Mouse (Mus musculus): ENCODE results near the gene Zfp811. TPM values are rescaled to one million over a fixed set of nuclear protein-coding genes. Genes with fewer than 3 reads are reported as not detected.

Gene Zfp811
- polyA plus RNA-seq, 1 experiment from 2014 or later = 5.4 TPM

GRCm38 (mm10) chr17:32786944-32787343, 22.8 kb downstream of the Zfp811 start:
- no peak for ATAC-seq (ENCODE audit: insufficient number of reproducible peaks, insufficient read depth, low FRiP score, low read depth)

GRCm38 (mm10) chr17:32785656-32786055, 24.1 kb downstream of the Zfp811 start:
- no peaks in the 10 kb centered on the region for H3K27me3 ChIP-seq (ENCODE audit: control insufficient read depth, insufficient read depth, low read length)
- no peak overlapping the region for H3K27ac ChIP-seq (ENCODE audit: low read length)
- 81% methylated on average over 3 of the region's 3 CpGs for WGBS
- H3K4me3 ChIP-seq (ENCODE audit: low read depth, low read length) = no peak overlapping the region
- H3K9me3 ChIP-seq (ENCODE audit: control insufficient read depth, low read depth, low read length) = no peaks in the 10 kb centered on the region
- peaks cover 12% of the 10 kb centered on the region for H3K4me1 ChIP-seq (ENCODE audit: control insufficient read depth, insufficient read depth, low read length)
- H3K36me3 ChIP-seq (ENCODE audit: control insufficient read depth, insufficient read depth, low read length) = peaks cover 10% of the 10 kb centered on the region; the same call in 1 of the 2 replicates
- no peak; the same call in 1 of the 2 replicates for ATAC-seq (ENCODE audit: insufficient number of reproducible peaks, insufficient read depth, low FRiP score, low read depth)
- no peak overlapping the region for H3K4me2 ChIP-seq (replicated peaks; ENCODE audit: low read depth, low read length)
- H3K9ac ChIP-seq (replicated peaks; ENCODE audit: low read depth, low read length) = no peak overlapping the region

More at GRCm38 (mm10) chr17:32786944-32787343, 22.8 kb downstream of the Zfp811 start:
- H3K27ac ChIP-seq (ENCODE audit: low read length) = no peak overlapping the region
- peak overlapping the region; percentile 78 for H3K4me3 ChIP-seq (ENCODE audit: low read depth, low read length)
- H3K36me3 ChIP-seq (ENCODE audit: control insufficient read depth, insufficient read depth, low read length) = peaks cover 10% of the 10 kb centered on the region; the same call in 1 of the 2 replicates
- no peaks in the 10 kb centered on the region for H3K9me3 ChIP-seq (ENCODE audit: control insufficient read depth, low read depth, low read length)
- peaks cover 12% of the 10 kb centered on the region for H3K4me1 ChIP-seq (ENCODE audit: control insufficient read depth, insufficient read depth, low read length)
- H3K4me2 ChIP-seq (replicated peaks; ENCODE audit: low read depth, low read length) = peak overlapping the region; percentile 76
- WGBS = 57% methylated on average over 6 of the region's 6 CpGs
- H3K9ac ChIP-seq (replicated peaks; ENCODE audit: low read depth, low read length) = peak overlapping the region; percentile 91
- no peaks in the 10 kb centered on the region for H3K27me3 ChIP-seq (ENCODE audit: control insufficient read depth, insufficient read depth, low read length)

- H3K4me2 ChIP-seq (replicated peaks; ENCODE audit: low read depth, low read length) = no peak overlapping the region
- no peaks in the 10 kb centered on the region for H3K27me3 ChIP-seq (ENCODE audit: control insufficient read depth, insufficient read depth, low read length)
- no peaks in the 10 kb centered on the region for H3K9me3 ChIP-seq (ENCODE audit: control insufficient read depth, low read depth, low read length)
- H3K4me1 ChIP-seq (ENCODE audit: control insufficient read depth, insufficient read depth, low read length) = no peaks in the 10 kb centered on the region
- H3K4me3 ChIP-seq (ENCODE audit: low read depth, low read length) = no peak overlapping the region
- no peak overlapping the region for H3K27ac ChIP-seq (ENCODE audit: low read length)
- ATAC-seq (ENCODE audit: insufficient number of reproducible peaks, insufficient read depth, low FRiP score, low read depth) = no peak
- no peak overlapping the region for H3K9ac ChIP-seq (replicated peaks; ENCODE audit: low read depth, low read length)
- 91% methylated on average over 3 of the region's 3 CpGs for WGBS
- peaks cover 48% of the 10 kb centered on the region for H3K36me3 ChIP-seq (ENCODE audit: control insufficient read depth, insufficient read depth, low read length)
Measured at GRCm38 (mm10) chr17:32777564-32777963, 32.2 kb downstream of the Zfp811 start.

- Histone ChIP-seq H3K4me3 (ENCODE audit: low read depth, low read length) (no peak overlapping the region), H3K9me3 (ENCODE audit: control insufficient read depth, low read depth, low read length) (no peaks in the 10 kb centered on the region), H3K27me3 (ENCODE audit: control insufficient read depth, insufficient read depth, low read length) (no peaks in the 10 kb centered on the region), H3K4me2 (replicated peaks; ENCODE audit: low read depth, low read length) (no peak overlapping the region), H3K36me3 (ENCODE audit: control insufficient read depth, insufficient read depth, low read length) (peaks cover 64% of the 10 kb centered on the region), H3K4me1 (ENCODE audit: control insufficient read depth, insufficient read depth, low read length) (no peaks in the 10 kb centered on the region), H3K27ac (ENCODE audit: low read length) (no peak overlapping the region), H3K9ac (replicated peaks; ENCODE audit: low read depth, low read length) (no peak overlapping the region)
- 82% methylated on average over 1 of the region's 1 CpGs for WGBS
- ATAC-seq (ENCODE audit: insufficient number of reproducible peaks, insufficient read depth, low FRiP score, low read depth) = no peak
Measured at GRCm38 (mm10) chr17:32771213-32771612, 38.5 kb downstream of the Zfp811 start.

- WGBS = 93% methylated on average over 2 of the region's 2 CpGs
- Histone ChIP-seq H3K4me3 (ENCODE audit: low read depth, low read length) (no peak overlapping the region), H3K9me3 (ENCODE audit: control insufficient read depth, low read depth, low read length) (no peaks in the 10 kb centered on the region), H3K9ac (replicated peaks; ENCODE audit: low read depth, low read length) (no peak overlapping the region), H3K27me3 (ENCODE audit: control insufficient read depth, insufficient read depth, low read length) (no peaks in the 10 kb centered on the region), H3K36me3 (ENCODE audit: control insufficient read depth, insufficient read depth, low read length) (peaks cover 39% of the 10 kb centered on the region), H3K4me1 (ENCODE audit: control insufficient read depth, insufficient read depth, low read length) (no peaks in the 10 kb centered on the region), H3K27ac (ENCODE audit: low read length) (no peak overlapping the region), H3K4me2 (replicated peaks; ENCODE audit: low read depth, low read length) (no peak overlapping the region)
- ATAC-seq (ENCODE audit: insufficient number of reproducible peaks, insufficient read depth, low FRiP score, low read depth) = no peak
Measured at GRCm38 (mm10) chr17:32766422-32766821, 43.3 kb downstream of the Zfp811 start.

- no peak overlapping the region for H3K4me3 ChIP-seq (ENCODE audit: low read depth, low read length)
- no peak for ATAC-seq (ENCODE audit: insufficient number of reproducible peaks, insufficient read depth, low FRiP score, low read depth)
- no peaks in the 10 kb centered on the region for H3K9me3 ChIP-seq (ENCODE audit: control insufficient read depth, low read depth, low read length)
- H3K4me2 ChIP-seq (replicated peaks; ENCODE audit: low read depth, low read length) = no peak overlapping the region
- WGBS = 50% methylated on average over 5 of the region's 5 CpGs
- H3K4me1 ChIP-seq (ENCODE audit: control insufficient read depth, insufficient read depth, low read length) = no peaks in the 10 kb centered on the region
- no peak overlapping the region for H3K27ac ChIP-seq (ENCODE audit: low read length)
- H3K9ac ChIP-seq (replicated peaks; ENCODE audit: low read depth, low read length) = no peak overlapping the region
- no peaks in the 10 kb centered on the region for H3K27me3 ChIP-seq (ENCODE audit: control insufficient read depth, insufficient read depth, low read length)
- no peaks in the 10 kb centered on the region for H3K36me3 ChIP-seq (ENCODE audit: control insufficient read depth, insufficient read depth, low read length)
Measured at GRCm38 (mm10) chr17:32757331-32757730, 52.4 kb downstream of the Zfp811 start.

- H3K9me3 ChIP-seq (ENCODE audit: control insufficient read depth, low read depth, low read length) = no peaks in the 10 kb centered on the region
- WGBS = 8% methylated on average over 12 of the region's 12 CpGs
- no peak for ATAC-seq (ENCODE audit: insufficient number of reproducible peaks, insufficient read depth, low FRiP score, low read depth)
Measured at GRCm38 (mm10) chr17:32753634-32754033, 56.1 kb downstream of the Zfp811 start.

GRCm38 (mm10) chr17:32752813-32753360, 56.8 kb downstream of the Zfp811 start:
- WGBS = 70% methylated on average over 6 of the region's 6 CpGs

More at GRCm38 (mm10) chr17:32753634-32754033, 56.1 kb downstream of the Zfp811 start:
- Histone ChIP-seq H3K4me3 (ENCODE audit: low read depth, low read length) (no peak overlapping the region), H3K36me3 (ENCODE audit: control insufficient read depth, insufficient read depth, low read length) (no peaks in the 10 kb centered on the region), H3K27ac (ENCODE audit: low read length) (no peak overlapping the region), H3K27me3 (ENCODE audit: control insufficient read depth, insufficient read depth, low read length) (no peaks in the 10 kb centered on the region), H3K9ac (replicated peaks; ENCODE audit: low read depth, low read length) (no peak overlapping the region), H3K4me2 (replicated peaks; ENCODE audit: low read depth, low read length) (no peak overlapping the region), H3K4me1 (ENCODE audit: control insufficient read depth, insufficient read depth, low read length) (no peaks in the 10 kb centered on the region)

GRCm38 (mm10) chr17:32750611-32751010, 59.1 kb downstream of the Zfp811 start:
- WGBS = 45% methylated on average over 5 of the region's 5 CpGs
- ATAC-seq (ENCODE audit: insufficient number of reproducible peaks, insufficient read depth, low FRiP score, low read depth) = no peak
- no peak overlapping the region for H3K27ac ChIP-seq (ENCODE audit: low read length)
- H3K4me3 ChIP-seq (ENCODE audit: low read depth, low read length) = no peak overlapping the region
- no peaks in the 10 kb centered on the region for H3K36me3 ChIP-seq (ENCODE audit: control insufficient read depth, insufficient read depth, low read length)
- H3K4me2 ChIP-seq (replicated peaks; ENCODE audit: low read depth, low read length) = no peak overlapping the region
- H3K4me1 ChIP-seq (ENCODE audit: control insufficient read depth, insufficient read depth, low read length) = no peaks in the 10 kb centered on the region
- H3K9me3 ChIP-seq (ENCODE audit: control insufficient read depth, low read depth, low read length) = no peaks in the 10 kb centered on the region
- no peak overlapping the region for H3K9ac ChIP-seq (replicated peaks; ENCODE audit: low read depth, low read length)
- H3K27me3 ChIP-seq (ENCODE audit: control insufficient read depth, insufficient read depth, low read length) = no peaks in the 10 kb centered on the region

More at GRCm38 (mm10) chr17:32752813-32753360, 56.8 kb downstream of the Zfp811 start:
- Histone ChIP-seq H3K27ac (ENCODE audit: low read length) (no peak overlapping the region), H3K4me3 (ENCODE audit: low read depth, low read length) (no peak overlapping the region), H3K27me3 (ENCODE audit: control insufficient read depth, insufficient read depth, low read length) (no peaks in the 10 kb centered on the region), H3K36me3 (ENCODE audit: control insufficient read depth, insufficient read depth, low read length) (no peaks in the 10 kb centered on the region), H3K9ac (replicated peaks; ENCODE audit: low read depth, low read length) (no peak overlapping the region), H3K4me1 (ENCODE audit: control insufficient read depth, insufficient read depth, low read length) (no peaks in the 10 kb centered on the region), H3K4me2 (replicated peaks; ENCODE audit: low read depth, low read length) (no peak overlapping the region), H3K9me3 (ENCODE audit: control insufficient read depth, low read depth, low read length) (no peaks in the 10 kb centered on the region)
- no peak for ATAC-seq (ENCODE audit: insufficient number of reproducible peaks, insufficient read depth, low FRiP score, low read depth)
